Mouse (Mus musculus) thymus, adult 2 months (tissue): ENCODE measurements around the gene Gcgr. TPM values are rescaled to one million over a fixed set of nuclear protein-coding genes. Genes with fewer than 3 reads are reported as not detected.
"Not testable (repeated sequence)": the region's sequence is repeated elsewhere in the genome, so short reads cannot be mapped to it uniquely, and the experiment has no call there.

Experiments
- DNase-seq: peaks from one replicate; pipeline ENCODE4 v3.0.0; 2021
- H3K27ac ChIP-seq: fragments of 200-500 bp; 2 replicates; pipeline ENCODE4 v1.5.1; 2012; ENCODE audit warnings: low read length, control low read depth; ENCODE audit not compliant: control insufficient read depth, insufficient read depth
- H3K27me3 ChIP-seq: fragments of 200-500 bp; 2 replicates; pipeline ENCODE4 v1.6.1; 2012; ENCODE audit warnings: mild to moderate bottlenecking, low read length, moderate library complexity, mixed read lengths; ENCODE audit not compliant: control insufficient read depth, insufficient read depth
- H3K36me3 ChIP-seq: fragments of 200-500 bp; 2 replicates; pipeline ENCODE4 v1.6.1; 2012; ENCODE audit warnings: mild to moderate bottlenecking, low read length, moderate library complexity; ENCODE audit not compliant: control insufficient read depth, insufficient read depth
- H3K4me1 ChIP-seq: fragments of 200-500 bp; replicated peaks from 2 replicates; pipeline ENCODE4 v1.6.1; 2012; ENCODE audit warnings: low read length; ENCODE audit not compliant: control insufficient read depth, insufficient read depth
- H3K4me3 ChIP-seq: fragments of 200-500 bp; 2 replicates; pipeline ENCODE4 v1.5.1; 2012; ENCODE audit warnings: mild to moderate bottlenecking, low read length, control low read depth, moderate library complexity; ENCODE audit not compliant: control insufficient read depth, insufficient read depth
- CTCF ChIP-seq: fragments of 200-500 bp; IDR thresholded peaks from 2 replicates; pipeline ENCODE4 v1.5.1; 2012; ENCODE audit warnings: mild to moderate bottlenecking, control low read depth, low read length, moderate library complexity, borderline replicate concordance; ENCODE audit not compliant: control insufficient read depth, poor library complexity, insufficient read depth; ENCODE audit errors: extremely low read depth
- POLR2A ChIP-seq: fragments of 200-500 bp; IDR thresholded peaks from 2 replicates; pipeline ENCODE4 v1.6.1; 2012; ENCODE audit warnings: mild to moderate bottlenecking, low read length, control low read depth, moderate library complexity; ENCODE audit not compliant: control insufficient read depth, poor library complexity, insufficient read depth; ENCODE audit errors: extremely low read depth
- WGBS: fragments of 180-500 bp; shearing (Covaris S2); methylation state at CpG from one replicate; pipeline ENCODE4 v1.1.7; 2018; 5-methylcytosine and 5-hydroxymethylcytosine counted together
- polyA plus RNA-seq: library from polyadenylated mRNA; depleted of rRNA; stranded (reverse); fragments of >200 nt; gene quantifications from 2 replicates; pipeline ENCODE4 v1.2.3, GENCODE M21; 2012

Gcgr gene
- polyA plus RNA-seq, 1 experiment = 1.0 TPM

DNA sequence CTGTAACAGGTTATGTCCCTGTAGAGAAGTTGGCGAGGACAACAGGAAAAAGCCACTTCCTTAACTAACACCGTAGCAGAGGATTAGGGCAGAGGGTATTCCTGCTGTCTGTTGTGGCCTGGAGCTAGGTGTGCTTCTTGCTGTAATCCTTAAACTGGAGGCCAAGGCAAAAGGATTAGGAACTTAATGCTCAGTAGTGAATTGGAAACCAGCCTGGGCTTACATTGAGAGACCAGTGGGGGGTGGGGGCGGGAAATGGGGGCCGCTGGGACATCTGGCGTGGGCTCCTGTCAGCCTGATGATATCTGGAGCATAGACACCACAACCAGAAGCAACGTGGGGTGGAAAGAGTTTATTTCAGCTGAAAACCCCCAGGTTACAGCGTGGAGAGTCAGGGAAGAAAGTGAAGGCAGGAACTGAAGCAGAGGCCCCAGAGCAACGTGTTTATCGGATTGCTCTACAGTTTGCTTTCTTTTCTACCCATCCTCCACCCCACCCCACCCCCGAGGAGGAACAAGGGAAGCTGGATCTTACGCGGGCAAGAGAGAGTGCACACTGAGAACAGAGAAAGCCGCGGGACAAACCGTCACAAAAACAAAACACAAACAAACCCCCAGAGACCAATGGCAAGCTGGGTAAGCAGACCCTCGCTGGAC is 20.0 kb upstream of the Gcgr start:
- peak; percentile 33 for DNase-seq
- Histone ChIP-seq H3K27me3 (no peaks in the 10 kb centered on the region), H3K4me1 (peaks cover 20% of the 10 kb centered on the region), H3K4me3 (peak overlapping the region; percentile 34), H3K36me3 (no peaks in the 10 kb centered on the region), H3K27ac (peak overlapping the region; percentile 90)
- WGBS = 2% methylated on average over 16 of the region's 16 CpGs
- no peak for TF ChIP-seq POLR2A
- no peak for TF ChIP-seq CTCF

DNA sequence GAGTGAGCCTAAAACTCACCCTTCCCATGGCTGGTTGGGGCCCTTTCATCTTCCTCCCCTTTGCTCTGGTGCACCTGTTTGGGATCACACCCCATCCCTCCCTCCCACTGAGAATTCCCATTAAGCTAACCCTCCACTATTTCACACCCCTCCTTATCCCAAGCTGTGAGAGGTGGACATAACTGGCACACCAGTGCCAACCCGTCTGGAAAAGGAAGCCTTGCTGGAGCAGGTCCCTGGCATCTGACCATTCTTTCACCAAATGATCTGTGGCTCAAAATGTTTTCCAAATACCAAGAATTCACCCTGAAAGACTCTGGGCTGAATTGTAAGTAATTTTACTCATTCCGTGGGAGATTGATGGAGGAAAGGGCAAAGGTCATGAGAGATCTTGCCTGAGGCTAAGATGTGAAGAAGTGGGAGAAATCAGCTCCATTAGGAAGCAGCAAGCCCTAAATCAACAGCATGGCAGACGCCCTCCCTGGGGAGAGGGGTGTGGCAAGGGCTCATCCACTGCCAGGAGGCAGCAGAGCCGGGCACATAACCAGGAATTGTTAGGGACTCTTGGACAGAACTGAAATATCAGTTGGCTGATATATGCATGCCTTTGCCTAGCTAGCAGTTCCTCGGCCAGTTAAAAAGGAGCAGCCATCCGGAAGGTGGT is 17.6 kb upstream of the Gcgr start:
- DNase-seq = no peak
- WGBS = 93% methylated on average over 6 of the region's 6 CpGs

DNA sequence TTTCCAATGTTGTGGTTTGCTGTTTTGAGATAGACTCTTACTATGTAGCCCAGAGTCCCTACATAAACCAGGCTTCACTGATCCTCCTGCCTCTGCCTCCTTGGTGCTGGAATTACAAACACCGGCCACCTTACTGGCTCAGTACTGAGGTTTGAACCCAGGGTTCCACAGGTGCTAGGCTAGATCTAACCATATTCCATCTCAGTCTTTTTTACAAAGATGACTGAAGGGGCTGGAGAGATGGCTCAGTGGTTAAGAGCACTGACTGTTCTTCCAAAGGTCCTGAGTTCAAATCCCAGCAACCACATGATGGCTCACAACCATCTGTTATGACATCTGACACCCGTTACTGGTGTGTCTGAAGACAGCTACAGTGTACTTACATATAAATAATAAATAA is 16.2 kb upstream of the Gcgr start:
- not testable (repeated sequence) for H3K27ac ChIP-seq, H3K27me3 ChIP-seq, DNase-seq, H3K36me3 ChIP-seq, H3K4me3 ChIP-seq
- H3K4me1 ChIP-seq = peaks cover 20% of the 10 kb centered on the region
- WGBS = 92% methylated on average over 2 of the region's 2 CpGs

More for the DNA sequence above, 17.6 kb upstream of the Gcgr start:
- H3K27ac ChIP-seq = no peak overlapping the region
- H3K27me3 ChIP-seq = no peaks in the 10 kb centered on the region
- no peaks in the 10 kb centered on the region for H3K36me3 ChIP-seq
- H3K4me1 ChIP-seq = peaks cover 20% of the 10 kb centered on the region
- TF ChIP-seq CTCF = no peak
- TF ChIP-seq POLR2A = no peak
- no peak overlapping the region for H3K4me3 ChIP-seq

DNA sequence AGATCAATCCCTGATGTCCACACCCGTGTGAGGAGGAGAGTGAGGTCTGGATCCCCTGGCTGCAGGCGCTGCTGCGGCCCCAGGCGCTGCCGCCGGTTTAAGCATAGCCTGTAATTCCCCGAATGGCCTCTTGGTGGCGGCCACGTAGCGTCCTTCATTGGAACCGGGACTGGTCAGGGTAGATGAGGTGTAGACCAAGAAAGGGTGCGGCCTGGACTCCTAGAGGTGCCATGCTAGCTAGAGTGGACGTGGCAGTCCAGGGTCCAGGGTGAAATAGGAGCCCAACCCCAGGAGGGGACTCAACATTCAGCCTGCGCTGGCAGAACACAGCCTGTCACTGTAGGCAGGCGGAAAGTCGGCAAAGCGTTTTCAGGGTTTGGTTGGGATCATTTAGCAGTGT is 14.9 kb upstream of the Gcgr start:
- Histone ChIP-seq H3K4me1 (peaks cover 9% of the 10 kb centered on the region), H3K27ac (no peak overlapping the region), H3K36me3 (no peaks in the 10 kb centered on the region), H3K4me3 (no peak overlapping the region), H3K27me3 (no peaks in the 10 kb centered on the region)
- WGBS = 26% methylated on average over 17 of the region's 17 CpGs
- TF ChIP-seq POLR2A (no peak), CTCF (peak; percentile 91)
- peak; percentile 84 for DNase-seq

DNA sequence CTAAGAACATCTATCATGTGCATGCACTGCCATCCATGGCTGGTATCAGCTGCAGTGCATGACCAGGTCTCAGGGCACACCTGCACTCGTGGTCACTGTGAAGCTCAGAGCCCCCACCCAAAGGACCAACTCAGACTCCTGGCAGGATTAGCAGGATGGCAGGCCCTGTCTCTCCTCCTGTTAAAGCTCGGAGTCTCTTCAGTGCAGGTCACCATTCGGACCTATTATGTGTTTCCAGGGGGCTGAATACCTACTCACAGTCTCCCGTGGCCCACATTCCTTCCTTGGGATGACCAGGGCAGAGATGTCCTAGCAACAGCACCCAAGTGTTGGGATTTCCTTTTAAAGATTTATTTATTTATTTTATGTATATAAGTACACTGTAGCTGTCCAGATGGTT is 13.4 kb upstream of the Gcgr start:
- no peak for TF ChIP-seq CTCF
- no peak for TF ChIP-seq POLR2A

DNA sequence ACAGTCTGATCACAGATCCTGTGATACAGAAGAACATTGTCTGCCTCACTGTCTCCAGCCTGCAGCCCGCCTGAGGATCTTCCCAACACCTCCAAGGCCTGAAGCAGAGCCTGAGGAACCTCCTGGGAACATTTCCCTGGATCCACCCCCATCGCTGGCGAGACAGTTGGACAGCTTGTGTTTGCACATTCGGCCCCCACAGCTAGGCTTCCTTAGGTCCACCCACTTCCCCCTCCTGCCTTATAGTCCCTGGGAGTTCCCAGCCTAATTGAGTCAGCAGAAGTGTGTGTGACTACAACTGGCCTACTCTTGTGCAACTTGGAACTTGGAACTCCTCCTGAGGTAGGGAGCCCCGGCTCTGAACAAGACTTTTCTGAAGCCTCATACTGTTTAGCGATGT is 12.5 kb upstream of the Gcgr start:
- WGBS = 65% methylated on average over 6 of the region's 6 CpGs
- no peaks in the 10 kb centered on the region for H3K36me3 ChIP-seq
- no peaks in the 10 kb centered on the region for H3K4me1 ChIP-seq
- H3K27ac ChIP-seq = no peak overlapping the region
- no peaks in the 10 kb centered on the region for H3K27me3 ChIP-seq
- TF ChIP-seq POLR2A (no peak), CTCF (no peak)
- H3K4me3 ChIP-seq = no peak overlapping the region
- no peak for DNase-seq

More for the DNA sequence above, 13.4 kb upstream of the Gcgr start:
- Histone ChIP-seq H3K4me3 (no peak overlapping the region), H3K36me3 (no peaks in the 10 kb centered on the region), H3K27ac (no peak overlapping the region), H3K4me1 (no peaks in the 10 kb centered on the region), H3K27me3 (no peaks in the 10 kb centered on the region)
- WGBS = 94% methylated on average over 4 of the region's 4 CpGs
- DNase-seq = no peak
